Mouse (Mus musculus): ENCODE measurements around the gene Vps33b. TPM values are rescaled to one million over a fixed set of nuclear protein-coding genes. Genes with fewer than 3 reads are reported as not detected.

The Vps33b gene
- polyA plus RNA-seq, 2 experiments: 3.6 to 6.7 TPM

- H3K27ac ChIP-seq: peak overlapping the region; percentile 89
- ATAC-seq (ENCODE audit: insufficient read depth): peak; percentile 47
Measured at GRCm38 (mm10) chr7:80231971-80232488, 37.4 kb upstream of the Vps33b start.

GRCm38 (mm10) chr7:80232489-80233029 lies 36.9 kb upstream of the Vps33b start, which contains the start of the genes Cib1 and Gdpgp1:
Cib1 (minus strand) TSS chr7:80232813.
Gdpgp1 (plus strand) TSS chr7:80232865.
- DNase-seq (ENCODE audit: low read depth in 3 of 3, low spot score in 3 of 3): peak; percentile 93 to 94 (median 94)
- no peak for TF ChIP-seq EP300 (IDR thresholded peaks at IDR 0.05; ENCODE audit: low read depth)
- TF ChIP-seq CTCF (IDR thresholded peaks at IDR 0.05; ENCODE audit: low read depth): no peak; the same call in 1 of the 2 replicates
- Histone ChIP-seq H3K4me3 (ENCODE audit: insufficient read depth in 1 of 2, low read depth in 2 of 2, low read length in 2 of 2) (peak within 1 kb of the TSS; percentile 88 to 91), H3K36me3 (replicated peaks; ENCODE audit: control insufficient read depth, insufficient read depth, low read depth) (peaks cover 2% of the 10 kb centered on the region), H3K9me3 (ENCODE audit: control insufficient read depth, low read length) (no peaks in the 10 kb centered on the region), H3K27ac (peak within 1 kb of the TSS; percentile 89), H3K27me3 (ENCODE audit: control insufficient read depth, insufficient read depth, low read length) (no peaks in the 10 kb centered on the region), H3K4me1 (replicated peaks; ENCODE audit: control insufficient read depth in 2 of 2, insufficient read depth in 2 of 2, low read length in 1 of 2) (peaks cover 10 to 22% of the 10 kb centered on the region in 2 experiments), H3K4me2 (ENCODE audit: low read depth) (peak within 1 kb of the TSS; percentile 99), H3K9ac (replicated peaks) (peak within 1 kb of the TSS; percentile 94)
- under 1% methylated on average over 56 of the region's 56 CpGs for WGBS (ENCODE audit: insufficient replicate concordance)
- peak; percentile 100 for ATAC-seq (ENCODE audit: insufficient read depth)

More at GRCm38 (mm10) chr7:80231971-80232488, 37.4 kb upstream of the Vps33b start:
- H3K9ac ChIP-seq (replicated peaks): peak overlapping the region; percentile 94
- TF ChIP-seq CTCF (IDR thresholded peaks at IDR 0.05; ENCODE audit: low read depth) (no peak), EP300 (IDR thresholded peaks at IDR 0.05; ENCODE audit: low read depth) (no peak)
- H3K27me3 ChIP-seq (ENCODE audit: control insufficient read depth, insufficient read depth, low read length): no peaks in the 10 kb centered on the region
- H3K36me3 ChIP-seq (replicated peaks; ENCODE audit: control insufficient read depth, insufficient read depth, low read depth): peaks cover 8% of the 10 kb centered on the region
- H3K4me2 ChIP-seq (ENCODE audit: low read depth): peak overlapping the region; percentile 99
- peaks cover 10 to 22% of the 10 kb centered on the region in 2 experiments for H3K4me1 ChIP-seq (replicated peaks; ENCODE audit: control insufficient read depth in 2 of 2, insufficient read depth in 2 of 2, low read length in 1 of 2)
- H3K4me3 ChIP-seq (ENCODE audit: insufficient read depth in 1 of 2, low read depth in 2 of 2, low read length in 2 of 2): peak overlapping the region; percentile 88 to 91
- no peaks in the 10 kb centered on the region for H3K9me3 ChIP-seq (ENCODE audit: control insufficient read depth, low read length)
- under 1% methylated on average over 29 of the region's 29 CpGs for WGBS (ENCODE audit: insufficient replicate concordance)
- peak in 2 of 3 experiments; percentile 33 to 55 for DNase-seq (ENCODE audit: low read depth in 3 of 3, low spot score in 3 of 3)

- peaks cover 10 to 22% of the 10 kb centered on the region in 2 experiments for H3K4me1 ChIP-seq (replicated peaks; ENCODE audit: control insufficient read depth in 2 of 2, insufficient read depth in 2 of 2, low read length in 1 of 2)
- peak overlapping the region; percentile 72 for H3K9ac ChIP-seq (replicated peaks)
- no peaks in the 10 kb centered on the region for H3K27me3 ChIP-seq (ENCODE audit: control insufficient read depth, insufficient read depth, low read length)
- H3K36me3 ChIP-seq (replicated peaks; ENCODE audit: control insufficient read depth, insufficient read depth, low read depth): peaks cover 6% of the 10 kb centered on the region
- 35% methylated on average over 9 of the region's 9 CpGs for WGBS (ENCODE audit: insufficient replicate concordance)
- ATAC-seq (ENCODE audit: insufficient read depth): no peak
- no peak for DNase-seq (ENCODE audit: low read depth in 3 of 3, low spot score in 3 of 3)
- TF ChIP-seq EP300 (IDR thresholded peaks at IDR 0.05; ENCODE audit: low read depth) (no peak), CTCF (IDR thresholded peaks at IDR 0.05; ENCODE audit: low read depth) (no peak)
- no peaks in the 10 kb centered on the region for H3K9me3 ChIP-seq (ENCODE audit: control insufficient read depth, low read length)
- peak overlapping the region; percentile 98 for H3K4me2 ChIP-seq (ENCODE audit: low read depth)
- peak overlapping the region; percentile 47 to 91 for H3K4me3 ChIP-seq (ENCODE audit: insufficient read depth in 1 of 2, low read depth in 2 of 2, low read length in 2 of 2)
- peak overlapping the region; percentile 25 for H3K27ac ChIP-seq
Measured at GRCm38 (mm10) chr7:80233799-80234198, 35.6 kb upstream of the Vps33b start.

GRCm38 (mm10) chr7:80238542-80238941 lies 30.9 kb upstream of the Vps33b start:
- 76% methylated on average over 10 of the region's 10 CpGs for WGBS (ENCODE audit: insufficient replicate concordance)
- H3K9me3 ChIP-seq (ENCODE audit: control insufficient read depth, low read length): no peaks in the 10 kb centered on the region
- H3K4me1 ChIP-seq (replicated peaks; ENCODE audit: control insufficient read depth in 2 of 2, insufficient read depth in 2 of 2, low read length in 1 of 2): peaks cover 3 to 8% of the 10 kb centered on the region in 2 experiments
- peaks cover 12% of the 10 kb centered on the region for H3K36me3 ChIP-seq (replicated peaks; ENCODE audit: control insufficient read depth, insufficient read depth, low read depth)
- H3K27me3 ChIP-seq (ENCODE audit: control insufficient read depth, insufficient read depth, low read length): no peaks in the 10 kb centered on the region
- H3K9ac ChIP-seq (replicated peaks): no peak overlapping the region
- ATAC-seq (ENCODE audit: insufficient read depth) (no peak), DNase-seq (ENCODE audit: low read depth in 3 of 3, low spot score in 3 of 3) (no peak)
- H3K4me2 ChIP-seq (ENCODE audit: low read depth): no peak overlapping the region
- no peak overlapping the region for H3K27ac ChIP-seq
- no peak overlapping the region for H3K4me3 ChIP-seq (ENCODE audit: insufficient read depth in 1 of 2, low read depth in 2 of 2, low read length in 2 of 2)
- no peak for TF ChIP-seq CTCF (IDR thresholded peaks at IDR 0.05; ENCODE audit: low read depth)
- no peak for TF ChIP-seq EP300 (IDR thresholded peaks at IDR 0.05; ENCODE audit: low read depth)

- Histone ChIP-seq H3K4me3 (ENCODE audit: insufficient read depth in 1 of 2, low read depth in 2 of 2, low read length in 2 of 2) (no peak overlapping the region), H3K4me2 (ENCODE audit: low read depth) (no peak overlapping the region), H3K4me1 (replicated peaks; ENCODE audit: control insufficient read depth in 2 of 2, insufficient read depth in 2 of 2, low read length in 1 of 2) (peaks cover 3 to 4% of the 10 kb centered on the region in 2 experiments), H3K9me3 (ENCODE audit: control insufficient read depth, low read length) (no peaks in the 10 kb centered on the region), H3K9ac (replicated peaks) (no peak overlapping the region), H3K27me3 (ENCODE audit: control insufficient read depth, insufficient read depth, low read length) (no peaks in the 10 kb centered on the region), H3K36me3 (replicated peaks; ENCODE audit: control insufficient read depth, insufficient read depth, low read depth) (peaks cover 12% of the 10 kb centered on the region), H3K27ac (no peak overlapping the region)
- DNase-seq (ENCODE audit: low read depth in 3 of 3, low spot score in 3 of 3): no peak
- 76% methylated on average over 4 of the region's 4 CpGs for WGBS (ENCODE audit: insufficient replicate concordance)
- TF ChIP-seq CTCF (IDR thresholded peaks at IDR 0.05; ENCODE audit: low read depth): no peak
- no peak for TF ChIP-seq EP300 (IDR thresholded peaks at IDR 0.05; ENCODE audit: low read depth)
- ATAC-seq (ENCODE audit: insufficient read depth): no peak
Measured at GRCm38 (mm10) chr7:80241661-80242060, 27.8 kb upstream of the Vps33b start.

Data from liver, embryonic 14.5 days (tissue).